Mouse (Mus musculus) cerebellum, adult 9-10 months (tissue): ENCODE data around the gene Ilk.

Experiments
- DNase-seq: peaks from one replicate; pipeline ENCODE4 v3.0.0; 2022

Ilk gene

DNA sequence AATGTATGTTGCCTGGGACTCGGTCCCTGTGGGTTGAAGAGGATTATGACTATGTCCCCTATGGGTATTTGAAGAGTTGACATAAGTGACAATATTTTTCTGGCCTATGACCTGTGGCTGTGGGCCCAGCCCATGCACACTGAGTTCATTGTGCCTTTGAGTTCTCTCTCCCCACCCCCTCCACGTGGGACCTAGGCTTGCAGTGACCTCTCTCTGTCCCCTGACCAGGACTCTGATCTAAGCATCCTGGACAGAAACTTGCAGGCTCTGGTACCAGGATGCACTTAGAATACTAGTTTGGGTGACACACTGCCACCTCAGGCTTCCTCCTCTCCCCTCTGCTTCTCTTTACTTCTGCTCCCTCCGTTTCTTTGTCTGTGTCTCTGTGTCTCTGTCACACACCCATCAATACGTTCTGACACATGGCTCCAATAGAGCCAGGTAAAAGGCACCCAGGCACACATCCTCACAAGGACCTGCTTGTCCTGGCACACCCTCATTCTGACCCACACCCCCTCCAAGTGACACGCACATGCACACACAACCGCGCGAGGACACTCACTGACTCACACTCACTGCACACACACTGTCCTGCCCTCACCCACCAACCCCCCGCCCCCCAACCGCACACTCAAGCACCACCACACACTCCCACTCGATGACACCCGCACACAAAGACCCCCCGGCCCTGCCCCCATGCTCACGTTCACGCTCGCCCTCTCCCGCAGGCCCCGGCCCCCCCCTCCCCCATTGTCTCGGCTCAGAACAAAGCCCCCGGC is 50.3 kb downstream of the Ilk start:
- DNase-seq, result no peak

DNA sequence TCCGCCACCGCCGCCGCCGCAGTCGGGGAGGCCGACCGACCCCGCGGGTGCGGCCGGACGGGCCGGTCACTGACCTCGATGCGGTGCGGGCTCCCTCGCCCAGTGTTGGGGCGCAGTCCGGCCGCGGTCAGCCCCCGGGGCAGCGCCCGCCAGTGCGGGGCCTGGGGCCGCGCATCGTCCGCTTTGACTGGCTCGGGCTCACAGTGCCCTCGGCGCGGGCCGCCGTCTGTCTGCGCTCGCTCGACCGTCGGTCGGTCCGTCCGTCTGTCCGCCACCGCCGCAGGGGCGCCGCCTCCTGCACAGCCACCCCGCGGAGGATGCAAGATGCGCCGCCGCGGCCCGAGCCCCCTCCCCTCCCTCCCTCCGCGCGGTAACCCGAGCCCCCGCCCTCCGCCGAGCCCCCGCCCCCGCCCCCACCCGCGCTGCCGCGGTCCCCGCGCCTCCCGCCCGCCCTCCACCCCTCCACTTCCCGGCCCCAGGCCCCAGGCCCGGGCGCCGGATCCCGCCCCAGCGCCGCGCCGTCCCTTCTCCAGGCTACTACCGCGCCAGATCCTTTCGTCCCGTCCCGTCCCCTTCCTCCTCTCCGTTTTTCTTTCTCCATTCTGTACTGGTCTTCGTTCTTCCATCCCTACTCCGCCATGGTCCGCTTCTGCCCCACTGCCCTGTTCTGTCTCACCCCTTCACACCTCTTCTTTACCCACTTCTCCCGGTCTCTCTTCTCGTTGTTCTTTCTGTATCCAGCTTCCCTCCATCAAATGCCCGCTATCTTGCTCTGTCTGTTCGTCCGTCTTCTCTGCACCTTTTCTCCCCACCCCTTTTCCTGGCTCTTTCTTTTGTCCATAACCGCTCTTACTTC is 51.1 kb downstream of the Ilk start, which contains the start of gene Dchs1:
Dchs1 (minus strand) TSS at position 370 of the 856 bp plus-strand sequence.
- no peak for DNase-seq

DNA sequence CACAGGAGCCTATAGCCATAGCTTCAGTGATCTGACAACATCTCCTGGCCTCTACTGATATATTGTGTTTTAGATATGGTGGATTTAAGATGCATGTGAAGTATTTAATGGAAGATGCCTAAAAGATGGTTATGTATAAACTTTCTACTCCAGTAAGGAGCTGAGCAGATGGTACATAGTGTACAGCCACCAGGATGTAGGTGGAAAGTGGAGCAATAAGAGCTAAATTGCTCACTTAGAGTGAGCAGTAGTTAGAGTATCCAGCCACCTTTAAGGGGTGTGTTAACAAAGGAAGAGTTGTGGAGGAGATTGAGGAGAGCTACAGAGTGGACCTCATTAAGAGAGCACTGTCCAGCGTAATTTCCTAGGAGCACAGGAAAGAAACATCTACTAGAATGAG is 54.8 kb downstream of the Ilk start:
- DNase-seq, result no peak
